Mouse (Mus musculus): ENCODE data around the gene Mrps35. TPM values are rescaled to one million over a fixed set of nuclear protein-coding genes. Genes with fewer than 3 reads are reported as not detected.

Mrps35 gene
- polyA plus RNA-seq, 1 experiment from 2014 or later: 114 TPM

DNA sequence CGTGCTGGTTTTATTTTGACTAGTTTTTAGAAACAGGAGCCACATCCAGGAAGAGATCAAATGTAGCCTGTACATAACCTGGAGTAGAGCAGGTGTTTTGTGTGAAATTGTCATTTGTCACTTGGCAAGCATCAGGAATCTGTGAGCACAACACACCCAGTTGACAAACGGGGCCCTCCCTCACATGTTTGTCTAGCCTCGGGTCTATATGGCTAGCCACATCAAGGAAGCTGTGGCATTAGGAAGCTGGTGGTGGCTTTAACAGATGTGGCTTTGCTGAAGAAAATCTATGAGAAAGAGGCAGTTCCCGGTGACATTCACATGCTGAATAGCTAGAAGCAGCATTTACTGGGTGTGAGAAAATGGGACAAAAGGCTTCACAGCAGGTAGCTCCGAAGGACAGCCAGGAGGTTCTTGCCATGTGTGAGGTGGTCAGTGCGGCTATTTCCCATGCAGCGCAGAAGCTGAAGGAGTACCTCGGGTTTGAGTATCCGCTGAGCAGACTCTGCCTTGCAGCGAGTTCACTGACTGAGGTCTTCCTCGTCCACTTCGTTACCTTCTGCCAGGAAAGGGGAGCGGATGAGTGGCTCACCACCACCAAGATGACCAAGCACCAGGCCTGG, 10.2 kb upstream of the Mrps35 start, which contains the start of gene Rep15:
Gene Rep15, plus strand, starts transcription at position 282 of the 623 bp plus-strand sequence.
- H3K4me3 ChIP-seq (replicated peaks): no peak within 1 kb of the TSS
- H3K4me1 ChIP-seq: no peaks in the 10 kb centered on the region
- H3K27ac ChIP-seq: no peak within 1 kb of the TSS
- whole genome bisulfite sequencing: 54% methylated on average over 13 of the region's 13 CpGs
- ATAC-seq (replicated peaks; ENCODE audit: low FRiP score): no peak
- no peaks in the 10 kb centered on the region for H3K27me3 ChIP-seq
- peaks cover 54% of the 10 kb centered on the region for H3K36me3 ChIP-seq
- no peaks in the 10 kb centered on the region for H3K9me3 ChIP-seq (replicated peaks)
- H3K9ac ChIP-seq: no peak within 1 kb of the TSS
- H3K4me2 ChIP-seq: no peak within 1 kb of the TSS

DNA sequence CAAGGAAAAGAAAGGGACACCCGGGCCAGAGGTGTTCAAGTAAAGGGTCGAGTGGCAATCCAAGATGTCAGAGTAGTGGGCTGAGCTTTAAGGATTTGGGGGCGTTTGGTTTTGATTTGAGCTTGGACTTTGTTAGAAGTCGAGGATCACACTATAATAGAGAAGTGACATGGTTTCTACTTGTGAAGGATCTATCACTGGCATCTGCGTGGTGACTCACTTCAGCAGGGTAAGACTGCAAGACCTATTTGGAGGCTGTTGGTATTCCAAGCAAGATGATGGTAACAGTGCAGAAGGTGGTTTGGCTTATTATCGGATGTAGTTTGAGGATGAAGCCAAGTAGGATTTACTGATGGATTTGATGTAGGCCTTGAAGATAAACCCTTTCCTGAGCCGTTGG, 1.1 kb downstream of the Mrps35 start:
- H3K9me3 ChIP-seq (replicated peaks): no peaks in the 10 kb centered on the region
- peaks cover 13% of the 10 kb centered on the region for H3K4me1 ChIP-seq
- ATAC-seq (replicated peaks; ENCODE audit: low FRiP score): no peak
- H3K36me3 ChIP-seq: peaks cover 29% of the 10 kb centered on the region
- no peaks in the 10 kb centered on the region for H3K27me3 ChIP-seq
- 50% methylated on average over 7 of the region's 7 CpGs for WGBS
- H3K4me2 ChIP-seq: peak overlapping the region; percentile 58
- H3K4me3 ChIP-seq (replicated peaks): peak overlapping the region; percentile 70
- H3K27ac ChIP-seq: no peak overlapping the region
- peak overlapping the region; percentile 86 for H3K9ac ChIP-seq

DNA sequence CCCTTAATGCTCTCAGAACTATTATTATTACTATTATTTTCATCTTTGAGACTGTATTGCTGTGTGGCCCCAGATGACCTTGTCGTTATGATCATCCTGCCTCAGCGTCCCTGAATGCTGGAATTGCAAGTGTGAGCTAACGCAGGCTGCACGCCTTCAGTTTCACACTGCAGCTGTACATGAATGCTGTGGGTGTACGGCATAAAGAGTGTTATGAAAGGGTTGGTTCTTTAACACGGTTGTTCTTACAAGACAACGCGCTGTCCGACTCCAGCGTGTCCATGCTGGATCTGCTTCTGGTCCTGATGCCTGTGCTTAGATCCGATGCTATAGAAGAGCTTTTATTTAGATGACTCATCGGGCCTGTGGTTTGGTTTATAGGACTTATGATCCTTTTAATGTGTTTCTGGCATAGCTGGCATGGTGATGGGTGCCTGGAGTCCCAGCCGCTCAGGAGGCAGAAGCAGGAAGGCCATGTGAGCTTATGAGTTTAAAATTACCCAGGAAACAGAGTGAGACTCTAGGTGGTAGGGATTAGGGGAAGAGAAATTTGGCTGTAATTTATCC, 6.8 kb downstream of the Mrps35 start:
- no peaks in the 10 kb centered on the region for H3K27me3 ChIP-seq
- 96% methylated on average over 13 of the region's 13 CpGs for WGBS
- no peak overlapping the region for H3K27ac ChIP-seq
- H3K4me2 ChIP-seq: no peak overlapping the region
- no peak overlapping the region for H3K9ac ChIP-seq
- H3K36me3 ChIP-seq: peaks cover 79% of the 10 kb centered on the region
- no peaks in the 10 kb centered on the region for H3K9me3 ChIP-seq (replicated peaks)
- ATAC-seq (replicated peaks; ENCODE audit: low FRiP score): no peak
- H3K4me3 ChIP-seq (replicated peaks): no peak overlapping the region
- no peaks in the 10 kb centered on the region for H3K4me1 ChIP-seq

DNA sequence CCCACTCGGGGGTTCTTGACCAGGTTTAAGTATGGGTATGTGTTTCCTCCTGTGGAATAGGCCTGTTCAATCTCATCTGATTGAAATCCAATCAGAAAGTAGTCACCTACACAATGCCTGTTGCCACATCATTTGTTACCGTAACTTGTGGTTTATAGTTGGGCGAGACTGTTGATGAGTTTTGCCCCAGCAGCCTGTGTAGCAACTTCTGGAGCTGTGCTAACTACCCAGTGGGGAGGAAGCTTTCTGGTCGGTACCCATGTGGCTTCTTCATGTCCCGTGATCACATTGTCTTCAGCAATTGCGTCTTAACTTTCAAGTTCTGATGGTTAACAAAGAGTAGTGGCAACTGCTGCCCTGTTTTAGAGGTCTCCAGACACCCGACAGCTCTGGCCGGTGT, 9.1 kb downstream of the Mrps35 start:
- peaks cover 93% of the 10 kb centered on the region for H3K36me3 ChIP-seq
- H3K27ac ChIP-seq: no peak overlapping the region
- no peak overlapping the region for H3K4me2 ChIP-seq
- WGBS: 94% methylated on average over 8 of the region's 8 CpGs
- no peak overlapping the region for H3K9ac ChIP-seq
- H3K9me3 ChIP-seq (replicated peaks): no peaks in the 10 kb centered on the region
- peaks cover 10% of the 10 kb centered on the region; the same call in 1 of the 2 replicates for H3K4me1 ChIP-seq
- no peak for ATAC-seq (replicated peaks; ENCODE audit: low FRiP score)
- no peaks in the 10 kb centered on the region for H3K27me3 ChIP-seq
- no peak overlapping the region for H3K4me3 ChIP-seq (replicated peaks)

DNA sequence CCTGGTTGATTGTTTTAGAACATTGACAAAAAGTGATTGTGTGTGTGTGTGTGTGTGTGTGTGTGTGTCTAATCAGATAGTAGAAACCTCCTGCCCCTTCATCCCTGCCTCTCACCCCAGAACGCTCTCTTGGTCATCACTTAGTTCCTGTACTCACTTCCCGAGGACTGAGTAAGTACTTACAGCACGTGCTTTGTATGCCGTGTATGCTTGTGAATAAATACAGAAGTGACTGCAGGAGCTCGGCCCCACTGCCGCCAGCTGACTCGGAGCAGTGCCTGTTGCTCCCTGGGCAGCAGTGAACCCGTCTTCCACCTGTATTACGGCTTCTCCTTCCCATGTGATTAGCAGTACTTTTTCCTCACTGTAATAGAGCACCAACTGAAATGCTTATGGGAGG, 9.9 kb downstream of the Mrps35 start:
- Histone ChIP-seq H3K36me3 (peaks cover 93% of the 10 kb centered on the region), H3K4me3 (replicated peaks) (no peak overlapping the region)
- ATAC-seq (replicated peaks; ENCODE audit: low FRiP score): no peak

DNA sequence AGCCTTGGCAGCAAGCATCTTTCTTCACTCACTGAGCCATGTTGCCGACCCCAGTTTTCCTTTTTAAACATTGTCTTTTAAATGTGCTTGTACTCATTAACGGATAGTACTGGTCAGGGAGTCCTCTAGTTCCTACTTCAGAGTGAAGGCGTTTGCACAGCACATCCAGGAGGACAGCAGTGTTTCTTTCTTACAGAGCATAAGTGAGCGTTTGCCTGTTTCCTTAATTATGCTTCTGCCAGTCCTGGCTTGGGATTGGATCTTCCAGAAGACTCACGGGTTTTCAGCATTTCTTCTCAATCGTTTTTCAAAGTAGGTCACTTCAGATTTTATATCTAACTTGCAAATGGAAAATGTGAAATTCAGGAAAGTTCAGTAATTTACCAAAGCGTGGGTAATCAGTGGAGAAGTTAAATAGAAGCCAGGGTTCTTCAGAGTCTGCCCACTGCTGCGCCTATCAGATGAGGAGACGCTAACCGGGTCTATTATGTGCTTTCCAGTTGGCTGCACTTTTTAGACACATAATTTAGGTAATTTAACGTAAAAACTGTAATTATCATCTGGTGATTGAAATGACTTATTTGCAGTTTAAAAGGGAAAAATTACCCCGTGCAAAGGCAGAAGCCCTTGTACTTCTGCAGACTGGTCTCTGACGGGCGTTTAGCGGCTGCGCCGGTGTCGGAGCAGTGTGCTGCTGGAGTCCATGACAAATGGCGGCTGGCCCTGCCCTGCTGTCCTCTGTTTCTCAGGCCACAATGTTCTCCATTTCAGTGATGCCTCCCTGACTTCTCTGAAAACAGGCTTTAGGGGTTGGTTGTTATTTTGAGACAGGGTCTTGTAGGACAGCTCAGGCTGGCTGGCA, 11.5 kb downstream of the Mrps35 start:
- Histone ChIP-seq H3K4me3 (replicated peaks) (no peak overlapping the region), H3K4me1 (peaks cover 10% of the 10 kb centered on the region; the same call in 1 of the 2 replicates), H3K36me3 (peaks cover 87% of the 10 kb centered on the region), H3K27ac (no peak overlapping the region), H3K9me3 (replicated peaks) (no peaks in the 10 kb centered on the region), H3K27me3 (no peaks in the 10 kb centered on the region), H3K4me2 (no peak overlapping the region), H3K9ac (no peak overlapping the region)
- WGBS: 76% methylated on average over 19 of the region's 19 CpGs
- no peak for ATAC-seq (replicated peaks; ENCODE audit: low FRiP score)

More for the DNA sequence above, 9.9 kb downstream of the Mrps35 start:
- 92% methylated on average over 9 of the region's 9 CpGs for WGBS
- H3K9ac ChIP-seq: no peak overlapping the region
- no peak overlapping the region for H3K27ac ChIP-seq
- no peaks in the 10 kb centered on the region for H3K9me3 ChIP-seq (replicated peaks)
- H3K4me1 ChIP-seq: peaks cover 10% of the 10 kb centered on the region; the same call in 1 of the 2 replicates
- H3K4me2 ChIP-seq: no peak overlapping the region
- no peaks in the 10 kb centered on the region for H3K27me3 ChIP-seq

DNA sequence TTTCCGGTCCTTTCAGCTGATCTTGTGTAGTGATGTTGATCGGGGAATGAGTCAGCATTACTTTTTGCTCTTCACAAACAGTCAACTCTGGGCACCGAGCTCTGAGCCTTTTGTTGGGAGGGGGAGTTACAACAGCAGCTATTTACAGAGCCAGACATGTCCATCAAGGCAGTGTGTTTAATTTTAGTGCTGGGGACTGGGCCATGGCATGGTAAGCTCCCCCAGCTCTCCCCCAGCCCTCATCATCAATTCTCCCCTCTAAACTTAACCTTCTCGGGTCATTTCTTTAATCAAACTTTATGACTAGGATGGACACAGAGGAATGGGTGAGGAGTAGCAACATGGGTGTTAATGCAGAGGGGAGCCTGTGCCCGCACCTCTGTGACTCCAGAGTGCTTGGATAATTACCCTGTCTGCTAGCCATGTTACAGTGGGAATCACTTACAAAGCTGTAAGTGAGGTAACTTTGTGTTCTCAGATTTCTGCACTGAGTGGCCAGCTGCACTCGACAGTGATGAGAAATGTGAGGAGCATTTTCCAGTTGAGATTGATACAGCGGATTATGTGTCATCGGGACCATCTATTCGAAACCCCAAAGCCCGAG, 12.9 kb downstream of the Mrps35 start:
- H3K27me3 ChIP-seq: no peaks in the 10 kb centered on the region
- peak; percentile 63 for ATAC-seq (replicated peaks; ENCODE audit: low FRiP score)
- WGBS: 50% methylated on average over 10 of the region's 10 CpGs

DNA sequence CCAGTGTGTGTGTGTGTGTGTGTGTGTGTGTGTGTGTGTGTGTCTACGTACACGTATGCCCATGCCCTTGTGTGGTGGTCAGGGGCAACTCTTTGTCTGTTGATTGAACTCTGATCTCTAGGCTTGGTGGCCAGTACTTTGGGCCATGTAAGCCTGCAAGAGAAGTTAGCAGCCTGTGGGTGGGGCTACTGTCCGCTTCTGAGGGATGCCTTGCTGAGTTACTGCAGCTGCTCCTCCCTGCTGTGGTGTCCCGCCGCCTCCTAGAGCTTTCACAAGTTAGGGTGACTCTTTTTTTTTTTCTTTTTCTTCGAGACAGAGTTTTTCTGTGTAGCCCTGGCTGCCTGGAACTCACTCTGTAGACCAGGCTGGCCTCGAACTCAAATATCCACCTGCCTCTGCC, 16.8 kb downstream of the Mrps35 start:
- ATAC-seq (replicated peaks; ENCODE audit: low FRiP score): no peak
- peaks cover 80% of the 10 kb centered on the region for H3K36me3 ChIP-seq
- 59% methylated on average over 7 of the region's 7 CpGs for WGBS

More for the DNA sequence above, 12.9 kb downstream of the Mrps35 start:
- Histone ChIP-seq H3K4me2 (no peak overlapping the region), H3K4me3 (replicated peaks) (no peak overlapping the region), H3K9me3 (replicated peaks) (no peaks in the 10 kb centered on the region), H3K4me1 (peaks cover 10% of the 10 kb centered on the region; the same call in 1 of the 2 replicates), H3K27ac (no peak overlapping the region), H3K36me3 (peaks cover 81% of the 10 kb centered on the region), H3K9ac (no peak overlapping the region)

DNA sequence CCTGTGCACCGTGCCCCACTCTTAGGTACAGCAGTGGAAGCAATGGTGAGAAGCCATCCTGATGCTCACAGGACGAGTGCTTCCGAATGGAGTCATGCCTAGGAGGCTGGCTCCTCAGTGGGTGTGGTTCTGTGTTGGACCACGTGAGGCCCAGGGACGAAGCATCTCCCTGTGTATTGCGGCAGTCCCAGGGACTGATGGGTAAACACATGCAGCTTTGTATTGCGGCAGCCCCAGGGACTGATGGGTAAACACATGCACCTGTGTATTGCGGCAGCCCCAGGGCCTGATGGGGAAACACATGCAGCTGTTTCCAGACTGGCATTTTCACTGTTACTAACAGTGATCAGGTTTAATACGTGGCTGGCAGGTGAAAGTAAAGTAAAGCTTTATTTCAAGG, 19.1 kb downstream of the Mrps35 start:
- 89% methylated on average over 9 of the region's 9 CpGs for WGBS
- Histone ChIP-seq H3K9ac (no peak overlapping the region), H3K4me3 (replicated peaks) (no peak overlapping the region), H3K4me1 (no peaks in the 10 kb centered on the region), H3K36me3 (peaks cover 73% of the 10 kb centered on the region), H3K27me3 (no peaks in the 10 kb centered on the region), H3K9me3 (replicated peaks) (no peaks in the 10 kb centered on the region), H3K27ac (no peak overlapping the region), H3K4me2 (no peak overlapping the region)
- ATAC-seq (replicated peaks; ENCODE audit: low FRiP score): no peak

More for the DNA sequence above, 16.8 kb downstream of the Mrps35 start:
- Histone ChIP-seq H3K27ac (no peak overlapping the region), H3K9ac (no peak overlapping the region), H3K4me3 (replicated peaks) (no peak overlapping the region), H3K4me1 (peaks cover 10% of the 10 kb centered on the region; the same call in 1 of the 2 replicates), H3K27me3 (no peaks in the 10 kb centered on the region), H3K9me3 (replicated peaks) (no peaks in the 10 kb centered on the region), H3K4me2 (no peak overlapping the region)

DNA sequence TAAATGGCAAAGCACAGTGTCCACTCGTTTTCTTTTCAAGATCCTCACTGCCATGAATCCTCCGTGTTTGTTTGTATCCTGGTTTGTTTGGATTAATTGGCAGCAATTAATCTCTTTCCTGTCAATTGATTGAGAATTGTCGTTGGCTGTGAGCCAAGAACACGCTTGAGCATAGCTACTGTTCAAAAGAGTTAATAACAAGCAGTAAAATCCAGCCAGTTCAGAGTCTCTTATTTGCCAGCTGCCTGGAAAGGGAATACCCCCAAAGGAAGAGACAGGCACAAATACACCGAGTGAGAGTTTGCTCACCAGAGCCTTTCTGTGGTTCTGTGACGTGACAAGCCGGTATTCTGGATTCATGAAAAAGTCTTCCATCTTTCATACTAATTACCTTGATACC, 19.5 kb downstream of the Mrps35 start:
- Histone ChIP-seq H3K9ac (no peak overlapping the region), H3K4me1 (no peaks in the 10 kb centered on the region), H3K27ac (no peak overlapping the region), H3K4me2 (no peak overlapping the region), H3K9me3 (replicated peaks) (no peaks in the 10 kb centered on the region), H3K4me3 (replicated peaks) (no peak overlapping the region), H3K27me3 (no peaks in the 10 kb centered on the region), H3K36me3 (peaks cover 73% of the 10 kb centered on the region)
- WGBS: 69% methylated on average over 7 of the region's 7 CpGs
- ATAC-seq (replicated peaks; ENCODE audit: low FRiP score): no peak

DNA sequence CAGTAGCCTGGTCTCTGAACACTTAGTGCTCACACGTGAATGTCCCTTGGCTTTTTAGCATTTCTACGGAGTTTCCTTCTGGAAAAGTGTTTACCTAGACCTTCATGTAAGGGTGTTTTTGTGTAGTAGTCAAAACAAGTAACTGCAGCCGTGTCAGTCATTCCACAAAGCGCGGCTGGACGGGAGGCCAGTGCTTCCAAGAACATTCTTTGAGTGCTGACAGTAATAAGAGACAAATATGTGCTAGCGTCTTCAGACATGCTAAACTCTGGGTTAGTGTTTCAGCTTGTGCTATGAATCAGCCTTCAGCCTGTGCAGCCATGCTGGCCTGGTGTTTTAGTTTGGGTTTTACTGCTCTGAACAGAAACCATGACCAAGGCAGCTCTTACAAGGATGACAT, 20.1 kb downstream of the Mrps35 start:
- no peaks in the 10 kb centered on the region for H3K9me3 ChIP-seq (replicated peaks)
- no peaks in the 10 kb centered on the region for H3K27me3 ChIP-seq
- 74% methylated on average over 7 of the region's 7 CpGs for WGBS
- no peak overlapping the region for H3K4me3 ChIP-seq (replicated peaks)
- no peak overlapping the region for H3K4me2 ChIP-seq
- no peak for ATAC-seq (replicated peaks; ENCODE audit: low FRiP score)
- no peak overlapping the region for H3K9ac ChIP-seq
- H3K27ac ChIP-seq: no peak overlapping the region
- no peaks in the 10 kb centered on the region for H3K4me1 ChIP-seq
- H3K36me3 ChIP-seq: peaks cover 75% of the 10 kb centered on the region

All from kidney, embryonic 15.5 days (tissue).